Mouse (Mus musculus) heart, adult 2 months (tissue): ENCODE measurements around the gene Perm1.

Source experiments
- CTCF ChIP-seq: fragments of 200-600 bp; IDR thresholded peaks from 2 replicates; pipeline ENCODE4 v1.8.1; 2022; ENCODE audit warnings: antibody characterized with exemption, mild to moderate bottlenecking, moderate library complexity
- EP300 ChIP-seq: fragments of 200-500 bp; IDR thresholded peaks from 2 replicates; pipeline ENCODE4 v1.6.1; 2011; ENCODE audit warnings: low read depth, low read length, control low read depth; ENCODE audit not compliant: insufficient read depth
- POLR2A ChIP-seq: fragments of 200-500 bp; IDR thresholded peaks from 2 replicates; pipeline ENCODE4 v1.6.1; 2011; ENCODE audit warnings: mild to moderate bottlenecking, low read depth, low read length, control low read depth; ENCODE audit not compliant: insufficient read depth

DNA sequence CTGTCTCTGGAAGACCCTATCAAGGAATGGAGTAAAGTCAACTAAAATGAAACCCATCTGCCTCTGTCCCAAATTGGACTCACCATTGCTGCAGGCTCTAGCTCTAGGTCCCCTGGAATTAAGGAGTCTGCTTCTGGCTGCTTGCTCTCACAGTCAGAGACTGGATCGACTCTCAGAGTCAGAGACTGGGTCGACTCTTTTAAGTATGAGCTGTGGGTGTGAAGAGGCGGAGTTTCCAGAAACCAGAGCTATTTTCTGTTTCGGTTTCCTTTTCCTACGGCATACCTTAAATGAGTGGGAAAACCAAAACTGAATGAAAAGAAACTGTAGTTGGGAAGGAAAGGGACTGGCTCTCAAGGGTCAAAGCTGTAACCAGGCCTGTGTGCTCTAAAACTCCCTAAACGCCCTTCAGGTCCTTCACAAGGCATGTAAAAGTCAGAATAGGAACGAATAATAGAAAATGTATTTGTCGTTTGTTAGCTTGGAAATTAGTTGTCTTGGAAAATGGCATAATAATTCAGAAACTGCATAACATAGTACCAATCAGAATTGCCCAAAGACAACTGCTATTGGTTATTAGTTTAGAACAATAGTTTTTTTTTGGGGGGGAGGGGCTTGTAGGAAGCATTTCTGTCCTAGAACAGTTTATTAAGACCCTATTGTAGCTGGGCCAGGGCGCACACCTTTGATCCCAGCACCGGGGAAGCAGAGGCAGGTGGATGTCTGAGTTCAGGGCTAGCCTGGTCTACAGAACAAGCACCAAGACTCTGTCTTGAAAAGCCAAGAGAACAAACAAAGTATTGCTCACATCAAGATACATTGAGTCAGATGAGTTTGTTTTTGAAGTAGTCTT, 14.8 kb upstream of the Perm1 start, which contains the start of gene Isg15:
- TF ChIP-seq CTCF (no peak), POLR2A (peak; percentile 92), EP300 (0 out of 2 replicates have a peak, but pooled peaks have one; percentile 40)
